Mouse (Mus musculus) CH12.LX (cell line): ENCODE measurements around the gene Shld1. TPM values are rescaled to one million over a fixed set of nuclear protein-coding genes. Genes with fewer than 3 reads are reported as not detected.

Source experiments
- DNase-seq: peaks from one replicate; pipeline ENCODE4 v3.0.0-alpha.2; 2013; ENCODE audit errors: extremely low read depth
- H3K27ac ChIP-seq: 2 replicates; pipeline ENCODE4 v1.5.1; 2012; ENCODE audit warnings: low read depth, mild to moderate bottlenecking, control low read depth, moderate library complexity; ENCODE audit not compliant: insufficient read depth
- H3K27me3 ChIP-seq: replicated peaks from 2 replicates; pipeline ENCODE3; 2012; ENCODE audit warnings: inconsistent platforms
- H3K36me3 ChIP-seq, 2 experiments: replicated peaks in 1 of 2; 2 replicates each; pipeline versions ENCODE3 to v1.6.1; 2012; ENCODE audit warnings: inconsistent platforms in 1 of 2, low read length in 1 of 2, mild to moderate bottlenecking in 1 of 2, mixed read lengths in 1 of 2, moderate library complexity in 1 of 2; ENCODE audit not compliant: control insufficient read depth in 1 of 2, insufficient read depth in 1 of 2
- H3K4me1 ChIP-seq, 2 experiments: 2 replicates each; pipeline ENCODE4 v1.6.1; 2012; ENCODE audit warnings: inconsistent platforms in 1 of 2, moderate library complexity in 1 of 2; ENCODE audit not compliant: insufficient read depth in 2 of 2, control insufficient read depth in 1 of 2
- H3K4me2 ChIP-seq: 2 replicates; pipeline ENCODE4 v1.6.1; 2012; ENCODE audit warnings: low read depth, mild to moderate bottlenecking, control low read depth; ENCODE audit not compliant: poor library complexity, insufficient read depth, severe bottlenecking
- H3K4me3 ChIP-seq, 3 experiments: fragments of 150-350 bp in 1 of 3; sonication (generic) in 1 of 3; replicated peaks in 1 of 3; 2 replicates each; pipeline versions ENCODE3 to v1.5.1; 2011 to 2012; ENCODE audit warnings: low read depth in 2 of 3, low read length in 2 of 3, mild to moderate bottlenecking in 2 of 3, moderate library complexity in 2 of 3, control low read depth in 1 of 3, improper control_type of control experiment in 1 of 3, inconsistent platforms in 1 of 3, mixed read lengths in 1 of 3; ENCODE audit not compliant: poor library complexity in 1 of 3
- H3K79me2 ChIP-seq: replicated peaks from 2 replicates; pipeline ENCODE4 v1.6.1; 2012; ENCODE audit warnings: mild to moderate bottlenecking, moderate library complexity; ENCODE audit not compliant: control insufficient read depth, poor library complexity, insufficient read depth, severe bottlenecking; ENCODE audit errors: extremely low read depth
- H3K9ac ChIP-seq: 2 replicates; pipeline ENCODE4 v1.6.1; 2012; ENCODE audit warnings: low read depth, mild to moderate bottlenecking, control low read depth, moderate library complexity; ENCODE audit not compliant: insufficient read depth
- H3K9me3 ChIP-seq: replicated peaks from 2 replicates; pipeline ENCODE3; 2012; ENCODE audit warnings: low read length, inconsistent platforms, mixed read lengths
- ELF1 ChIP-seq: IDR thresholded peaks from 2 replicates; pipeline ENCODE4 v1.6.1; 2014; ENCODE audit warnings: low read depth, mild to moderate bottlenecking, inconsistent platforms, low read length, improper control_type of control experiment
- EP300 ChIP-seq: IDR thresholded peaks from 2 replicates; pipeline ENCODE4 v1.6.1; 2011; ENCODE audit warnings: low read length, improper control_type of control experiment
- ETS1 ChIP-seq: conservative IDR thresholded peaks from 2 replicates; pipeline ENCODE4 v1.6.1; 2012; ENCODE audit warnings: low read depth, mild to moderate bottlenecking, inconsistent platforms, low read length, improper control_type of control experiment, moderate library complexity
- GABPA ChIP-seq: IDR thresholded peaks from 2 replicates; pipeline ENCODE4 v1.6.1; 2012; ENCODE audit warnings: low read depth, low read length, improper control_type of control experiment, inconsistent platforms; ENCODE audit not compliant: insufficient replicate concordance
- JUND ChIP-seq: conservative IDR thresholded peaks from 2 replicates; pipeline ENCODE4 v1.6.1; 2011; ENCODE audit warnings: low read depth, low read length, improper control_type of control experiment
- KAT2A ChIP-seq: IDR thresholded peaks from 2 replicates; pipeline ENCODE4 v1.6.1; 2012; ENCODE audit warnings: low read length, improper control_type of control experiment, inconsistent platforms; ENCODE audit not compliant: insufficient replicate concordance
- MAX ChIP-seq: IDR thresholded peaks from 2 replicates; pipeline ENCODE4 v1.6.1; 2011; ENCODE audit warnings: low read length, improper control_type of control experiment
- MEF2A ChIP-seq: IDR thresholded peaks from 2 replicates; pipeline ENCODE4 v1.6.1; 2014; ENCODE audit warnings: low read depth, mild to moderate bottlenecking, inconsistent platforms, low read length, improper control_type of control experiment, borderline replicate concordance
- NRF1 ChIP-seq: IDR thresholded peaks from 2 replicates; pipeline ENCODE4 v1.6.1; 2014; ENCODE audit warnings: low read depth, mild to moderate bottlenecking, inconsistent platforms, low read length, improper control_type of control experiment, moderate library complexity
- POLR2AphosphoS2 ChIP-seq: IDR thresholded peaks from 2 replicates; pipeline ENCODE4 v1.6.1; 2011; ENCODE audit warnings: low read depth, low read length, improper control_type of control experiment
- RAD21 ChIP-seq: IDR thresholded peaks from 2 replicates; pipeline ENCODE4 v1.6.1; 2011; ENCODE audit warnings: low read depth, mild to moderate bottlenecking, low read length, improper control_type of control experiment, moderate library complexity
- dilution Hi-C: fragments of 300-500 bp; cut with MboI; formaldehyde crosslinking; loops from 2 replicates; pipeline ENCODE4 v1.14.3; 2020; ENCODE audit warnings: low sequenced_read_pairs; ENCODE audit not compliant: extremely low pct_unique_long_range_greater_than_20kb, extremely low pct_ligation_motif_present
- in situ Hi-C: fragments of 300-500 bp; cut with MboI; formaldehyde crosslinking; loops from 3 replicates; pipeline ENCODE4 v1.14.3; 2019; ENCODE audit warnings: low sequenced_read_pairs, low pct_ligation_motif_present, low pct_unique_long_range_greater_than_20kb, mixed read lengths
- polyA plus RNA-seq: library from polyadenylated mRNA; unstranded; fragments of >175 nt; gene quantifications from 2 replicates; pipeline ENCODE4 v1.2.1, GENCODE M21; 2012; ENCODE audit warnings: low read depth; ENCODE audit not compliant: insufficient read length
- total RNA-seq, 2 experiments: library from RNA; depleted of rRNA; stranded (reverse); fragments of 300-350 nt in 1 of 2; fragments of >200 nt in 1 of 2; gene quantifications; 2 replicates each; pipeline ENCODE4 v1.2.3; 2012 to 2014

Gene Shld1
- total and polyA plus RNA-seq, 3 experiments, result 5.7 to 12.6 (median 9.3) TPM

DNA sequence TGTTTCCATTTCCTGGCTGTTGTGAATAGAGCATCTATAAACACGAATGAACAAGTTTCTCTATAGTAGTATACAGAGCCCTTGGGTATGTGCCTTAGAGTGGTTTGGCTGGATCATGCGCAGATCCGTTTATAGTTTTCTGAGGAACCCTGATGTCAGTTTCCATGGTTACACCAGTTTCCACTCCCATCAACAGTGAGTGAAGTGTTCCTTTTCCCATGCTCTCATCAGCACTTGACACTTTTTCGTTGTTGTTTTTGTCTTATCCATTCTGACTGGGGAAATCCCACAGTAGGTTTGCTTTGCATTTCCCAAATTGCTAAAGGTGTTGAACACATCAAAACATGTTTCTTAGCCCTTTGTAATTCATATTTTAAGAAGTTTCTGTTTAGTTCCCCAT, 16.4 kb upstream of the Shld1 start:
- H3K4me3 ChIP-seq, result no peak overlapping the region
- H3K4me2 ChIP-seq, result no peak overlapping the region
- H3K79me2 ChIP-seq, result no peaks in the 10 kb centered on the region
- dilution Hi-C loops (no loop called here), in situ Hi-C loops (no loop called here)
- no peak overlapping the region for H3K27ac ChIP-seq
- H3K27me3 ChIP-seq, result no peaks in the 10 kb centered on the region
- peaks cover 6 to 7% of the 10 kb centered on the region in 2 experiments; a peak in 3 of 4 replicates for H3K4me1 ChIP-seq
- DNase-seq, result peak; percentile 54
- H3K36me3 ChIP-seq, result no peaks in the 10 kb centered on the region
- TF ChIP-seq EP300 (0 out of 2 replicates have a peak, but pooled peaks have one; percentile 37), KAT2A (no peak), NRF1 (peak; percentile 67), MEF2A (peak; percentile 66; the same call in 1 of the 2 replicates)
- no peak overlapping the region for H3K9ac ChIP-seq
- H3K9me3 ChIP-seq, result no peaks in the 10 kb centered on the region

DNA sequence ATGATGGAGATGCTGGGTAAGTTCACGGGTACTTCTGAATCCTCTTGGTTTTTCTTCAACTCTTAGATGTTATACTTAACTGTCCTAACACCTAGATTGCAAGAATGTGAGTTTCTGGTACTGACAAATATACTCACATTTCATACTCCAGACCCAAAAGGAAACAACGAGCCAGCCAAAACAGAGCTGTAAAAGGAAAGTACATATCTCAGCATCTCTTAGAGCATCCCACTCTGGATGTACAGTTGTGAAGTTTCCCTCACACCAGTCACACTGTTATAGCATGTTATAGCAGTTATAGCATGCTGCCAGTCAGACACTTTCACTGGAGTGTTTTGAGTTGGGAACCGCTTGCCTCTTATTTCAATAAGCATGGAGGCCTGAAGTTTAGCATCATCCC, 14.6 kb upstream of the Shld1 start:
- H3K27me3 ChIP-seq, result no peaks in the 10 kb centered on the region
- no peak overlapping the region for H3K4me3 ChIP-seq
- dilution Hi-C loops (no loop called here), in situ Hi-C loops (no loop called here)
- H3K4me2 ChIP-seq, result no peak overlapping the region
- TF ChIP-seq ETS1 (no peak), RAD21 (no peak), POLR2AphosphoS2 (no peak), ELF1 (no peak)
- DNase-seq, result no peak
- no peaks in the 10 kb centered on the region for H3K9me3 ChIP-seq
- no peak overlapping the region for H3K9ac ChIP-seq
- H3K4me1 ChIP-seq, result peaks cover 6 to 7% of the 10 kb centered on the region in 2 experiments; a peak in 3 of 4 replicates
- H3K36me3 ChIP-seq, result no peaks in the 10 kb centered on the region
- no peaks in the 10 kb centered on the region for H3K79me2 ChIP-seq
- no peak overlapping the region for H3K27ac ChIP-seq

GRCm38 (mm10) chr2:132676111-132676510, 10.6 kb upstream of the Shld1 start:
- no peak for DNase-seq
- dilution Hi-C loops (no loop called here), in situ Hi-C loops (no loop called here)
- H3K4me2 ChIP-seq, result no peak overlapping the region
- H3K4me1 ChIP-seq, result no peaks in the 10 kb centered on the region
- H3K9ac ChIP-seq, result no peak overlapping the region
- H3K36me3 ChIP-seq, result no peaks in the 10 kb centered on the region
- no peak overlapping the region for H3K4me3 ChIP-seq
- no peak overlapping the region for H3K27ac ChIP-seq
- H3K9me3 ChIP-seq, result peaks cover 8% of the 10 kb centered on the region
- TF ChIP-seq EP300 (no peak), MAX (no peak), NRF1 (no peak), GABPA (no peak), JUND (no peak)
- TF ChIP-seq, all 38 proteins: peak for 0
- H3K27me3 ChIP-seq, result no peaks in the 10 kb centered on the region
- H3K79me2 ChIP-seq, result no peaks in the 10 kb centered on the region
